Mouse (Mus musculus) stomach, postnatal 0 days (tissue): Measurements from ENCODE around the gene Midn.

Experiments used
- CTCF ChIP-seq: IDR thresholded peaks from 2 replicates; pipeline ENCODE4 v1.5.1; 2016; ENCODE audit warnings: antibody characterized with exemption, low read depth, mild to moderate bottlenecking, moderate library complexity
- EP300 ChIP-seq: optimal IDR thresholded peaks from 2 replicates; pipeline ENCODE3; 2016; ENCODE audit warnings: antibody characterized with exemption

DNA sequence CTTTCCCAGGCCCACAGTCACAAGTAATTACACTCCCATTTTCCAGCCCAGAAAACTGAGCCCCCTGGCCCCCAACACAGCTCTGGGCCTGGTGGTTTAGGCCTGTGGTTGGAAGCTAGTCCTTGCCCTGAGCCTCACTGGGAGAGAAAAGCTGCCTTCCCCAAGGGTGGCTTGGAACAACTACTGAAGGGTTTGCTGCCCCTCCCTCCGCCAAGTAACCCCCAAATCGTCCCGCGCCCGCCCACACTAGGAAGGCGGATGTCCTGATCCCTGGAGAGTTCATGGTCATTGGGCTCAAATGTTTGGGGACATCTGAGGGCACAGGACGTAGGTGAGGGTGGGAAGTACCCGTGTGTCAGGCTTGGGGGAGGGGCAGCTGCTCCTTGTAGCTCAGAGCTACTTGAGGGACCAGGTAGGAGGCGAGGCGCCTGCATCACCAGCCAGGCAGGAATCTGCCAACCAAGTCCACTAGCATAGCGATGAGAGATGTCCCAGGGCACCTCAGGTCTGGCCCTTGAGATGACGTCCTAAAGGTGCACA lies 11.0 kb downstream of the Midn start:
- TF ChIP-seq CTCF: no peak
- no peak for TF ChIP-seq EP300
